Mouse (Mus musculus): ENCODE measurements around the gene Sh2b2. TPM values are rescaled to one million over a fixed set of nuclear protein-coding genes. Genes with fewer than 3 reads are reported as not detected.

Gene Sh2b2
- polyA plus RNA-seq, 1 experiment from 2014 or later, result 17.4 TPM

DNA sequence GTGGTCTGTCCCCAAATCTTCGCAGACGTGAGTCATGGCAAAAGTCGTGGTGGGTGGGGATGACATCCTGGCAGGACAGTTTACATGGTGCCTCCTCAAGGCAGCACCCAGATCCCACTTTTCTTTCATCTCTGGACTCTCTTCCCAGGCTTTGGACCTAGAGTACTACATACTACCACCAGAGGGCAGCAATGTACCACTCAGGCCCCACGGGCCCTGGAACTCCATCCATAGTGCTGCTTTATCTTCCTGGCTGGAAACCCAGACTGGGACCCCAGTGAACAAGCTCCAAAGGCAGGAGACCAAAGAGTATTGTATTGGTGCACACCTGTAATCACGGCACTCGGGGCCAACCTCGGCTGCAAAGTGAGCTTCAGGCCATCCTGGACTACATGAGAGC lies 44.5 kb downstream of the Sh2b2 start:
- H3K27me3 ChIP-seq, result no peaks in the 10 kb centered on the region
- no peak overlapping the region for H3K4me2 ChIP-seq
- peaks cover 15% of the 10 kb centered on the region for H3K4me1 ChIP-seq
- H3K36me3 ChIP-seq (ENCODE audit: poor library complexity, severe bottlenecking), result peaks cover 4% of the 10 kb centered on the region
- ATAC-seq, result peak; percentile 52
- 27% methylated on average over 7 of the region's 7 CpGs for WGBS
- no peaks in the 10 kb centered on the region for H3K9me3 ChIP-seq (replicated peaks)
- no peak overlapping the region for H3K9ac ChIP-seq
- no peak overlapping the region for H3K4me3 ChIP-seq
- H3K27ac ChIP-seq, result no peak overlapping the region; the same call in 1 of the 2 replicates

GRCm38 (mm10) chr5:136199526-136199925 lies 46.8 kb downstream of the Sh2b2 start:
- Histone ChIP-seq H3K4me3 (peak overlapping the region; percentile 99), H3K4me1 (peaks cover 15% of the 10 kb centered on the region), H3K36me3 (ENCODE audit: poor library complexity, severe bottlenecking) (peaks cover 27% of the 10 kb centered on the region), H3K4me2 (peak overlapping the region; percentile 93), H3K27me3 (no peaks in the 10 kb centered on the region), H3K9me3 (replicated peaks) (no peaks in the 10 kb centered on the region), H3K27ac (no peak overlapping the region; the same call in 1 of the 2 replicates), H3K9ac (peak overlapping the region; percentile 95)
- ATAC-seq, result no peak
- WGBS, result 26% methylated on average over 11 of the region's 11 CpGs

- WGBS, result under 1% methylated on average over 62 of the region's 62 CpGs
These were observed 47.6 kb downstream of the Sh2b2 start, which contains the start of gene Prkrip1 for GRCm38 (mm10) chr5:136198474-136199391. Gene Prkrip1, minus strand, starts transcription at chr5:136198963.

GRCm38 (mm10) chr5:136191870-136192269 lies 54.5 kb downstream of the Sh2b2 start:
- WGBS, result 87% methylated on average over 7 of the region's 7 CpGs
- H3K27ac ChIP-seq, result no peak overlapping the region
- ATAC-seq, result no peak
- H3K9me3 ChIP-seq (replicated peaks), result no peaks in the 10 kb centered on the region
- H3K4me1 ChIP-seq, result no peaks in the 10 kb centered on the region
- no peak overlapping the region for H3K4me3 ChIP-seq
- H3K27me3 ChIP-seq, result no peaks in the 10 kb centered on the region
- no peak overlapping the region for H3K9ac ChIP-seq
- H3K4me2 ChIP-seq, result no peak overlapping the region
- peaks cover 95% of the 10 kb centered on the region for H3K36me3 ChIP-seq (ENCODE audit: poor library complexity, severe bottlenecking)

More at GRCm38 (mm10) chr5:136198474-136199391, 47.6 kb downstream of the Sh2b2 start, which contains the start of gene Prkrip1:
- Histone ChIP-seq H3K9me3 (replicated peaks) (no peaks in the 10 kb centered on the region), H3K27me3 (no peaks in the 10 kb centered on the region), H3K36me3 (ENCODE audit: poor library complexity, severe bottlenecking) (peaks cover 35% of the 10 kb centered on the region), H3K4me1 (peaks cover 15% of the 10 kb centered on the region), H3K27ac (peak within 1 kb of the TSS; percentile 81), H3K9ac (peak within 1 kb of the TSS; percentile 95), H3K4me2 (peak within 1 kb of the TSS; percentile 93), H3K4me3 (peak within 1 kb of the TSS; percentile 99)
- peak; percentile 91 for ATAC-seq

GRCm38 (mm10) chr5:136186723-136187122 lies 59.6 kb downstream of the Sh2b2 start:
- 0 out of 2 replicates have a peak, but pooled peaks cover 3% of the 10 kb centered on the region for H3K4me1 ChIP-seq
- no peak overlapping the region for H3K4me3 ChIP-seq
- 0 out of 2 replicates have a peak, but pooled peaks have one; percentile 43 for ATAC-seq
- no peaks in the 10 kb centered on the region for H3K27me3 ChIP-seq
- no peaks in the 10 kb centered on the region for H3K9me3 ChIP-seq (replicated peaks)
- H3K27ac ChIP-seq, result no peak overlapping the region
- 32% methylated on average over 4 of the region's 4 CpGs for WGBS
- H3K4me2 ChIP-seq, result no peak overlapping the region
- H3K9ac ChIP-seq, result no peak overlapping the region
- peaks cover 83% of the 10 kb centered on the region for H3K36me3 ChIP-seq (ENCODE audit: poor library complexity, severe bottlenecking)

GRCm38 (mm10) chr5:136183766-136184165 lies 62.6 kb downstream of the Sh2b2 start:
- Histone ChIP-seq H3K9me3 (replicated peaks) (no peaks in the 10 kb centered on the region), H3K36me3 (ENCODE audit: poor library complexity, severe bottlenecking) (peaks cover 84% of the 10 kb centered on the region), H3K9ac (no peak overlapping the region), H3K27me3 (no peaks in the 10 kb centered on the region), H3K4me3 (no peak overlapping the region), H3K4me2 (no peak overlapping the region), H3K27ac (no peak overlapping the region), H3K4me1 (0 out of 2 replicates have a peak, but pooled peaks cover 3% of the 10 kb centered on the region)
- no peak for ATAC-seq
- 96% methylated on average over 7 of the region's 7 CpGs for WGBS

- H3K27ac ChIP-seq, result no peak overlapping the region
- H3K4me2 ChIP-seq, result no peak overlapping the region
- 93% methylated on average over 4 of the region's 4 CpGs for WGBS
- H3K36me3 ChIP-seq (ENCODE audit: poor library complexity, severe bottlenecking), result peaks cover 83% of the 10 kb centered on the region
- no peaks in the 10 kb centered on the region for H3K27me3 ChIP-seq
- ATAC-seq, result no peak
- no peaks in the 10 kb centered on the region for H3K9me3 ChIP-seq (replicated peaks)
- H3K9ac ChIP-seq, result no peak overlapping the region
- H3K4me1 ChIP-seq, result 0 out of 2 replicates have a peak, but pooled peaks cover 3% of the 10 kb centered on the region
- no peak overlapping the region for H3K4me3 ChIP-seq
These were observed 63.5 kb downstream of the Sh2b2 start for GRCm38 (mm10) chr5:136182830-136183229.

DNA sequence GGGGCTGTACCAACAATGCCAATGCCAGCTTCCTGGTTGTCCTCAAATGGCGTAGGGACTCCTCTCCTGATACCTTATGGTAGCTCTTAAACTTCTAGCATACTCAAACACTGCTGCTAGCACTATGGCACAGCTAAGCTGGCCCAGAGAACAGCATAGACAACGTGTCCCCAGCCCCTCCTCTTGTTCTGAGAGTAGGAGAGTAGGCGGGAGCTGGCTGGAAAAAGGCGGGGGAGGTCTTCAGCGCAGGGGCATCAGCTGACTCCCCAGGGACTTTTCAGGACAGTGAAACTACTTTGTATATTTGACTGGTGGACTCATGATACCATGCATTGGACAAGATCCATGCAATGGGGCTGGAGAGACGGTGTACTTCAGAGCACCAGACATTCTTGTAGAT lies 64.3 kb downstream of the Sh2b2 start:
- ATAC-seq, result no peak
- Histone ChIP-seq H3K27me3 (no peaks in the 10 kb centered on the region), H3K9ac (no peak overlapping the region), H3K9me3 (replicated peaks) (no peaks in the 10 kb centered on the region), H3K4me1 (0 out of 2 replicates have a peak, but pooled peaks cover 3% of the 10 kb centered on the region), H3K4me3 (no peak overlapping the region), H3K36me3 (ENCODE audit: poor library complexity, severe bottlenecking) (peaks cover 86% of the 10 kb centered on the region), H3K4me2 (no peak overlapping the region), H3K27ac (no peak overlapping the region)
- 93% methylated on average over 6 of the region's 6 CpGs for WGBS

GRCm38 (mm10) chr5:136181197-136181596 lies 65.2 kb downstream of the Sh2b2 start:
- no peak overlapping the region for H3K4me3 ChIP-seq
- 0 out of 2 replicates have a peak, but pooled peaks cover under 1% of the 10 kb centered on the region for H3K4me1 ChIP-seq
- H3K27me3 ChIP-seq, result no peaks in the 10 kb centered on the region
- H3K36me3 ChIP-seq (ENCODE audit: poor library complexity, severe bottlenecking), result peaks cover 82% of the 10 kb centered on the region
- 93% methylated on average over 6 of the region's 6 CpGs for WGBS
- H3K4me2 ChIP-seq, result no peak overlapping the region
- H3K9ac ChIP-seq, result no peak overlapping the region
- ATAC-seq, result no peak
- H3K27ac ChIP-seq, result no peak overlapping the region
- no peaks in the 10 kb centered on the region for H3K9me3 ChIP-seq (replicated peaks)

- ATAC-seq, result no peak
- no peak overlapping the region for H3K4me2 ChIP-seq
- no peak overlapping the region for H3K27ac ChIP-seq
- no peaks in the 10 kb centered on the region for H3K27me3 ChIP-seq
- 84% methylated on average over 5 of the region's 5 CpGs for WGBS
- H3K9me3 ChIP-seq (replicated peaks), result no peaks in the 10 kb centered on the region
- H3K9ac ChIP-seq, result no peak overlapping the region
- no peaks in the 10 kb centered on the region for H3K4me1 ChIP-seq
- no peak overlapping the region for H3K4me3 ChIP-seq
- H3K36me3 ChIP-seq (ENCODE audit: poor library complexity, severe bottlenecking), result peaks cover 66% of the 10 kb centered on the region
These were observed 66.8 kb downstream of the Sh2b2 start for GRCm38 (mm10) chr5:136179594-136179993.

DNA sequence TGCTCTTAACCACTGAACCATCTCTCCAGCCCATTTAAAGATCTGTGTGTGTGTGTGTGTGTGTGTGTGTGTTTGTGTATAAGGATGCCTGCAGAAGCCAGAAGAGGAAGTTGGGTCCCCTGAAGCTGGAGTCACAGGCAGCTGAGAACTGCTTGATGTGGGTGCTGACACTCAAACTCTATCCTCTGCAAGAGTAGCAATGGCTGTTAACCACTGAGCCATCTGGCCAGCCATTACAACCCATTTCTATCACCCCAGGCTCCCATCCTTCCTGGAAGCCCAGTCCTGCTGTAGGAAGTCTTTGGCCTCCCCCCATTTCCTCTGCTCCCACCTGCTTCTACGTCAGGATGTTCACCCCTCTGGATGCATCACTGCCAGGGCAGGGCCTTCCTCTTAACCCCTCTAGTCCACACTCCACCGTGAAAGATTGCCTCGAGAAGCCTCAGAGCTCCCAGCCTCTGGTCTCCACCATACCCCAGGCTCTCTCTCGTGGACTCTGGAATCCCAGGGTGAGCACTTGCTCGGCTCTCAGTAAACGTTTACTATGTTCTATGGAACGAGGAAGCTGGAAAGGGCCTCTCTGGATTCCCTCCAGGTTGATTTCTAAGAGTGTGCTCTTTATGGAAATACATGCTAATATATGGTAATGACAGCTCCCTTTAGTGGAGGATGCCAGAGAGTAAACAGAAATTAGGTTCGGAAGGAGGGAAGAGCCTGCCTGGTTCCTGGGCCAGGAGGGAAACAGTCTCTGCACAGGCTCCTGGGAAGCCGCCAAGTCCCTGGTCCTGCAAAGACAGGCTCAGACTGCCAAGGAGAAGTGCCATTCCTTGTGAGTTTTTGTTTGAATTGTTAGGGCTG lies 72.5 kb downstream of the Sh2b2 start:
- peak overlapping the region; percentile 65 for H3K27ac ChIP-seq
- peaks cover 28% of the 10 kb centered on the region for H3K4me1 ChIP-seq
- peak; percentile 50 for ATAC-seq
- H3K4me3 ChIP-seq, result no peak overlapping the region
- H3K9ac ChIP-seq, result no peak overlapping the region
- H3K27me3 ChIP-seq, result 0 out of 2 replicates have a peak, but pooled peaks cover 8% of the 10 kb centered on the region
- no peak overlapping the region for H3K4me2 ChIP-seq
- 44% methylated on average over 9 of the region's 9 CpGs for WGBS
- H3K9me3 ChIP-seq (replicated peaks), result no peaks in the 10 kb centered on the region
- peaks cover 16% of the 10 kb centered on the region for H3K36me3 ChIP-seq (ENCODE audit: poor library complexity, severe bottlenecking)
